Mouse (Mus musculus): Measurements from ENCODE around the gene Eef1b2.
"Not testable (repeated sequence)": the region's sequence is repeated elsewhere in the genome, so short reads cannot be mapped to it uniquely, and the experiment has no call there.

Gene Eef1b2

GRCm38 (mm10) chr1:63176604-63177421 lies at the start of gene Eef1b2, which contains the start of gene Ndufs1:
TSS of gene Eef1b2 (plus strand) at chr1:63176825.
TSS of gene Ndufs1 (minus strand) at chr1:63176833.
- DNase-seq (ENCODE audit: low spot score): peak; percentile 96

GRCm38 (mm10) chr1:63129273-63129672 lies 47.4 kb upstream of the Eef1b2 start:
- DNase-seq (ENCODE audit: low spot score): no peak

DNA sequence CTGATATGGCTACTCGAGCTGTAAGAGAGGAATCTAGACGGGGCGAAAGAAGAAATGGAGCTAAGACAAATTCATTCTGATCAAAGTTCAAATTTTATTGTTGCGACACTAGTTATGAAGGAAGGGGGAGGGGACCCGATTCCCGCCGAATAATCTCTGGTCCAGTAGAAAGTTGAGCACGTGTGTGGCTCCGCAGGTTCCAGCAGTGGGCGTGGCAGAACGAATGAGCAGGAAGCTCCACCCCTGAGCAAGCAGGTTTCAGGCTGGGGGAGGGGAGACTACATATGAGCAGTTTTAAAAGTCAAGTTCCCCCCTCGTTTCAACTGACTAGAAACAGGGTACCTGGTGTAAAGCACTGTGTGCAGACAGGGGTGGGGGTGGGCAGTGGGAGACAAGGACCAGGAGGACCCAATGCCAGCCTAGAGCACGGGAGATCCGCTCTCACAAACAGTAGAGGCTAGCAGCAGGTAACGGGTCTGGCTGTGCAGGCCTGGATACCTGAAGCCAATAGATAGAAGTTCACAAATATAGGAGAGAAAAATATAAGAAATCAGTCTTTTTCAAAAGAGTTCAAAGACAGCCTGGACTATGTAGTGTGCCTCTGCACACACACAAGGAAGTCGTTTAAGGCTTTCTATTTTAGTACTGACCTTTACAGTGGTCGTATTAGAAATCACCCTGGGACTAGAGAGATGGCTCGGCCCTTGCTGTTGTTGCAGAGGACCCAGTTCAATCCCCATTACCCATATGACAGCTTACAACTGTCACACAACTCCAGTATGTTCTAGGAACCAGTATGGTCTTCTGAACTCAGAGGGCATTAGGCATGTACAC lies 46.6 kb upstream of the Eef1b2 start:
- no peak for DNase-seq (ENCODE audit: low spot score)

DNA sequence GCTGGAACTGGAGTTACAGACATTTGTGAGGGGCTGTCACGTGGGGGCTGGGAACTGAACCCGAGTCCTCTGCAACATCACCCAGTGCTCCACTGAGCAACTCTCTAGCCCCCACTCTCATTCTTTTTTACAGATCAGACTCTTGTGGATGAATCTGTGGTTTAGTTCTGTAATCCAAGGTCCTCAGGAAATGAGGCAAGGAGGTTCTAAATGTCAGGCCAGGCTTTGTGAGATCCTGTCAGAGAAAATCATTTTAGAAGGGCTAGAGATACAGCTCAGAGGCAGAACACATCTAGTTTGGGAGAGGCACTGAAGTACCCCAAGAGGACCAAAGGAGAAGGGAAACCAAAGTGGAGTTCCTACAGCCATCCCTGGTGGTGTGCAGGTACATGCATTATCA lies 45.7 kb upstream of the Eef1b2 start:
- no peak for DNase-seq (ENCODE audit: low spot score)

DNA sequence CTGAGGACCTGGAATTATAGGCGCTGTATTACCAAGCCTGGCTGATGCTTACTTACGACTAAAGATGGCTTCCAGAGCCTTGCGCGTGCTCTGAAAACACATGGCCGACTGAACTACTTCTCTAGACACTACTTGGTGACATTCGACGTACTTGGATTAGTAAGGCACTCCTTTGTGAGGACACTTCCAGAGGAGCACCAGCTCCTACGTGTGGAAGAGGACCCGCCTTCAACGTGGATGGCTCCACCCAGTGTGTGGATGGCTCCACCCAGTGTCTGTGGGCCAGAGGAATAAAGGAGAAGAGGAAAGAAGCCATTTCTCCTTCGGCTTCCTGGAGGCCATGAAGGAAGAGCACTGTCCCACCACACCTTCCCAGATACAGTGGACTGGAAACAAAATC lies 44.9 kb upstream of the Eef1b2 start:
- no peak for DNase-seq (ENCODE audit: low spot score)

GRCm38 (mm10) chr1:63134530-63134929 lies 42.1 kb upstream of the Eef1b2 start:
- no peak for DNase-seq (ENCODE audit: low spot score)

DNA sequence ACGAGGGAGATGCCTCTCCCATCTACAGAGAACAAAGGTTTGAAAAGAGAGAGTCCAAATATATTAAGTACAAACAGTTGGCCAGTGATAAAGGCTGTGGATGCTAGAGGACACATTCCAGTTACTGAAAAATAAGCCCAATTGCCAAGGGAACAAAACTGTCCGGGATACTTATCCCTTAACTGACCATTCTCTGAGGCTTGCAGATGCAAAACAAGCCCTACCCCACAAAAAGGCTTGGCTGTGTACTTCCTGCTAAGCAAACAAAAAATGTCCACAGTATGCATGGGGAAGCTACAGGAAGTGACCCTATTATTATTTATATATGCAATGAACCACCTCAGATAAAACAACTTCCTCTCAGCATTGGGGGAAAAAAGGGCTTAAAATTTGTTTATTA lies 38.7 kb upstream of the Eef1b2 start:
- DNase-seq (ENCODE audit: low spot score): no peak

DNA sequence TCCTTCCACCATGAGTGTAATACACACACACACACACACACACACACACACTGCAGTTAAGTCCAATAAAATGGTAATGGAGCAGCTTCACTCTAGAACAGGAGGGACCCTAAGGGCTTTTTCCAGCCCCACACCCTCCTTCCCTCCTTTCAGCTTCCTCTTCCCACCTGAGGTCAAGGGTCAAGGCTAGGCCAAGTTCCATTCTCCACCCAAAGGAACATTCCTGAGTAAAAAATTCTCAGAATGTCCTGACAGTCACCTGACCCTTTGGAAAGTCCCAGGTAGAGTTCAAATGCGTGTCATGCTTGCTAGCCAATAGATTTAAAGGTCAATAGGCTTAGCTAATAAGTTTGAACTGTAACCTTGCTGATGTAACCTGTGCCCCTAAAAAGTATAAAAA lies 38.0 kb upstream of the Eef1b2 start:
- not testable (repeated sequence) for DNase-seq (ENCODE audit: low spot score)

- DNase-seq (ENCODE audit: low spot score): no peak
These were observed 36.4 kb upstream of the Eef1b2 start for GRCm38 (mm10) chr1:63140231-63140630.

- no peak for DNase-seq (ENCODE audit: low spot score)
These were observed 8.0 kb upstream of the Eef1b2 start for GRCm38 (mm10) chr1:63168638-63169037.

DNA sequence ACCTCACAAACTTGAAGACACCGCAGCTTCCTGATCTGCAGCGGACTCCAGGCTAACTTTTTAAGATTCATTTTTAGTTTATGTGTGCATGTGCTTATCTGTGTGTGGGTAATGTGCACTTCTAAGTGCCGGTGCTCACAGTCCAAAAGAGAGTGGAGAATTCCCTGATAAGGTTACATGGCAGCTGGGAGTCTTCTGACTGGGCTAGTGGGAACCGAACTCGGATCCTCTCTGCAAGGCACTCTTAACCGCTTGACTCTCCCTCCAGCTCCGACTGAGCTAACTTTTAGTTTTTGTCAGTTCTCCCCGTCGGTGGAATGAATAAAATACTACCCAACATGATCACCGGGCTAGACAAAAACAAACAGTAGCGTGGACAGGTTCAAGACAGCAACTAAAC lies 772 bp upstream of the Eef1b2 start:
- no peak for DNase-seq (ENCODE audit: low spot score)

DNA sequence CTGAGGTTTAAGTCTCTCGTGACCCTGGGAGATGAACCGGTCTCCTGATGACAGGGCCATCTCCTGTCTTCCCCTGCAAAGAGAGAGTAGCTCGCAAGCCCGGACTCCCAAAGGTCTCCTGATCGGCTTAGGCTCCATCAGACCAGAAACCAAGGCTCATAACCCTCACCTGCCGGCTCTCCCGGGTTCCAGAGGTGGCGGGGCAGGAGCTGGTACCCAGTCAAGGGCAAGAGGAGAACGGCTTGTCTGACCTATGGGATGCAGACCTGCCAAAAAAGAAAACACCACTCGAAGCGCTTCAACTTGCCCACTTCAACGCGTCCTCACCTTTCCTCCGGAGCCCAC lies 394 bp upstream of the Eef1b2 start:
- DNase-seq (ENCODE audit: low spot score): no peak

DNA sequence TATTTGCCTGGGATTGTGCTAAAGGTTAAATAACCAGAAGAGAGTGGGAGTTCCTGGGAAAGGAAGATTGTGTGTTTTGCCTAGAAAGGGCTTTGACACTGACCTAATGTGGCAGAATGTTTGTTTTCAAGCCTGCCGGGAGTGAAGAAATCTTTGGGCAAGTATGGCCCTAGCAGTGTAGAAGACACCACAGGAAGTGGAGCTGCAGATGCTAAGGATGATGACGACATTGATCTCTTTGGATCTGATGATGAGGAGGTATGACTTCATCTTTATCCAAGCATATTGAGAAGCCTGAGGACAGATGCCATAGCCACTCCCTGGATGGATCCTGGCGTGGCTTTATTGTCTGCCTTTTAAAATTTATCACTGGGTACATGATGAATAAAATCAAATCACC lies 1.7 kb downstream of the Eef1b2 start:
- DNase-seq (ENCODE audit: low spot score): no peak

GRCm38 (mm10) chr1:63180122-63180521 lies 3.5 kb downstream of the Eef1b2 start:
- no peak for DNase-seq (ENCODE audit: low spot score)

- DNase-seq (ENCODE audit: low spot score): not testable (repeated sequence)
These were observed 4.0 kb downstream of the Eef1b2 start for GRCm38 (mm10) chr1:63180575-63180974.

- DNase-seq (ENCODE audit: low spot score): peak; percentile 88
These were observed 4.4 kb downstream of the Eef1b2 start for GRCm38 (mm10) chr1:63181019-63181418.

DNA sequence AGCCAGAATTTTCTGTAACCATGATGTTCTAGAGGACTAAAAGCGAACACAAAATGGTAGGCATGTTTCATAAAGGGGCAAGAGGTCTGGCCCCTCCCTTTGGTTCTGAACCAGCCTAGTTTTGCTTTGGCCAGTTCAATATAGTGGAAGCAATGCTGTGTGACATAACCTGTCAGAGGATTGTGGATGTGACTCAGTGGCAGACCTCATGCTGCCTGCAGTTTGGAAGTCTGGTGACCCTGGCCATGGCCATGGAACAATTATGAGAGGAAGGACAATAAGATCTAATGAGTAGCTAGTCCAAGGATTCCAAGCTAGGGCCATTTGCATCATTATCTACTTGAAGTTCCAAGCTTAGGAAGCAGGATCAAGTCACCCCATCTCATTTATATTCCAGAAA lies 4.9 kb downstream of the Eef1b2 start:
- no peak for DNase-seq (ENCODE audit: low spot score)

- peak; percentile 31 for DNase-seq (ENCODE audit: low spot score)
These were observed 5.6 kb downstream of the Eef1b2 start for GRCm38 (mm10) chr1:63182212-63182611.

GRCm38 (mm10) chr1:63182636-63183270 lies 6.1 kb downstream of the Eef1b2 start:
- DNase-seq (ENCODE audit: low spot score): peak; percentile 31

- DNase-seq (ENCODE audit: low spot score): not testable (repeated sequence)
These were observed 8.8 kb downstream of the Eef1b2 start for GRCm38 (mm10) chr1:63185430-63185829.

GRCm38 (mm10) chr1:63188536-63188935 lies 11.9 kb downstream of the Eef1b2 start:
- DNase-seq (ENCODE audit: low spot score): no peak

GRCm38 (mm10) chr1:63190851-63191250 lies 14.2 kb downstream of the Eef1b2 start:
- no peak for DNase-seq (ENCODE audit: low spot score)
